Mouse (Mus musculus) spleen, postnatal 4 days (tissue): ENCODE measurements around the gene Fam110a.
A peak's percentile ranks its signal among the peaks of the same experiment; 100 is the strongest.

Source experiments
- DNase-seq, 2 experiments: peaks; one replicate each; pipeline ENCODE4 v3.0.0; 2022; ENCODE audit warnings: low spot score in 2 of 2

Fam110a gene

GRCm38 (mm10) chr2:151970191-151971172 is 9.5 kb downstream of the Fam110a start:
- peak; percentile 79 to 82 for DNase-seq

- DNase-seq, result no peak
Observed at GRCm38 (mm10) chr2:151969396-151969795, 10.6 kb downstream of the Fam110a start.

GRCm38 (mm10) chr2:151968986-151969385 is 11.0 kb downstream of the Fam110a start:
- DNase-seq, result no peak

GRCm38 (mm10) chr2:151968451-151968850 is 11.6 kb downstream of the Fam110a start:
- DNase-seq, result no peak

- no peak for DNase-seq
Observed at GRCm38 (mm10) chr2:151967792-151968191, 12.2 kb downstream of the Fam110a start.

- no peak for DNase-seq
Observed at GRCm38 (mm10) chr2:151967176-151967750, 12.8 kb downstream of the Fam110a start.

GRCm38 (mm10) chr2:151964052-151964451 is 16.0 kb downstream of the Fam110a start:
- DNase-seq, result no peak

- no peak for DNase-seq
Observed at GRCm38 (mm10) chr2:151963319-151963718, 16.7 kb downstream of the Fam110a start.

- no peak for DNase-seq
Observed at GRCm38 (mm10) chr2:151962474-151962873, 17.5 kb downstream of the Fam110a start.

- no peak for DNase-seq
Observed at GRCm38 (mm10) chr2:151961284-151962196, 18.5 kb downstream of the Fam110a start.

GRCm38 (mm10) chr2:151959274-151959673 is 20.7 kb downstream of the Fam110a start:
- DNase-seq, result no peak

- no peak for DNase-seq
Observed at GRCm38 (mm10) chr2:151956500-151957137, 23.4 kb downstream of the Fam110a start.

- DNase-seq, result no peak
Observed at GRCm38 (mm10) chr2:151953665-151954064, 26.4 kb downstream of the Fam110a start.

- no peak for DNase-seq
Observed at GRCm38 (mm10) chr2:151949082-151949774, 30.8 kb downstream of the Fam110a start.

GRCm38 (mm10) chr2:151948311-151948710 is 31.7 kb downstream of the Fam110a start:
- no peak for DNase-seq

GRCm38 (mm10) chr2:151947617-151948016 is 32.4 kb downstream of the Fam110a start:
- no peak for DNase-seq

GRCm38 (mm10) chr2:151944106-151944505 is 35.9 kb downstream of the Fam110a start:
- DNase-seq, result no peak

GRCm38 (mm10) chr2:151941269-151941668 is 38.8 kb downstream of the Fam110a start:
- no peak for DNase-seq

- DNase-seq, result no peak
Observed at GRCm38 (mm10) chr2:151939651-151940420, 40.2 kb downstream of the Fam110a start.

- no peak for DNase-seq
Observed at GRCm38 (mm10) chr2:151938780-151939200, 41.2 kb downstream of the Fam110a start.
